Mouse (Mus musculus) spleen, adult 2 months (tissue): ENCODE results near the gene Ebna1bp2.

ENCODE experiments used
- CTCF ChIP-seq: fragments of 200-500 bp; IDR thresholded peaks from 2 replicates; pipeline ENCODE4 v1.5.1; 2011; ENCODE audit warnings: mild to moderate bottlenecking, inconsistent platforms; ENCODE audit not compliant: insufficient read depth, insufficient read length, insufficient replicate concordance; ENCODE audit errors: extremely low read depth
- POLR2A ChIP-seq: fragments of 200-500 bp; IDR thresholded peaks from 2 replicates; pipeline ENCODE4 v1.6.1; 2011; ENCODE audit warnings: low read depth, low read length, inconsistent platforms

DNA sequence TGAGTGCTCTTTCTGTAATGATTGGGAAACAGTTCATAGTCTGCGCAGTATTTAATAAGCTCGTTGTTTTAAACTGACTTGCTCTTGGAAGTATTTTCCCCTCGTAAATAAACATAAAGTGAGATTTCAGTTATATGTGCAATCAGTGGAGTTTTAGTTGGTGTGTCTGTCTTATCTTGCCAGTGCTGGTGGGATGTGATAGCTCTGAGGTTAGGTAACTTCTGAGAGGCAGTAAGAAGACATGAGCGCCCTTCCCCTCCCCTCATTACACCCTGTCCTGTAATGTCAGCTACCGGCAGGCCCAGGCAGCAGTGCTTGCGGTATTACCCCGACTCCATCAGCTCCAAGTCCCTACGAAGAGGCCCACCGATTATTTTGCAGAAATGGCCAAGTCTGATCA is 1.2 kb downstream of the Ebna1bp2 start:
- TF ChIP-seq POLR2A = no peak
- TF ChIP-seq CTCF = no peak
